Mouse (Mus musculus) hindbrain, embryonic 15.5 days (tissue): ENCODE measurements around the gene Vegfa. TPM values are rescaled to one million over a fixed set of nuclear protein-coding genes. Genes with fewer than 3 reads are reported as not detected.
A peak's percentile ranks its signal among the peaks of the same experiment; 100 is the strongest.

Source experiments
- ATAC-seq: fragments of 200-750 bp; cut with Nextera tagmentation; 2 replicates; pipeline ENCODE4 v1.8.0; 2017; ENCODE audit warnings: low read depth, moderate number of reproducible peaks, moderate TSS enrichment; ENCODE audit not compliant: low FRiP score
- H3K27ac ChIP-seq: fragments of 300-500 bp; sonication (generic); replicated peaks from 2 replicates; pipeline ENCODE4 v1.5.1; 2015; ENCODE audit warnings: mild to moderate bottlenecking, inconsistent platforms
- H3K27me3 ChIP-seq: fragments of 300-500 bp; sonication (generic); 2 replicates; pipeline ENCODE4 v1.6.1; 2015; ENCODE audit warnings: control low read depth, inconsistent platforms
- H3K36me3 ChIP-seq: fragments of 300-500 bp; sonication (generic); 2 replicates; pipeline ENCODE4 v1.6.1; 2015; ENCODE audit warnings: control low read depth, inconsistent platforms
- H3K4me1 ChIP-seq: fragments of 300-500 bp; sonication (generic); replicated peaks from 2 replicates; pipeline ENCODE4 v1.6.1; 2015; ENCODE audit warnings: control low read depth, inconsistent platforms
- H3K4me2 ChIP-seq: fragments of 300-500 bp; sonication (generic); 2 replicates; pipeline ENCODE4 v1.6.1; 2015; ENCODE audit warnings: moderate library complexity, mild to moderate bottlenecking, inconsistent platforms
- H3K4me3 ChIP-seq: fragments of 300-500 bp; sonication (generic); 2 replicates; pipeline ENCODE4 v1.5.1; 2015; ENCODE audit warnings: mild to moderate bottlenecking, inconsistent platforms
- H3K9ac ChIP-seq: fragments of 300-500 bp; sonication (generic); 2 replicates; pipeline ENCODE4 v1.6.1; 2015; ENCODE audit warnings: inconsistent platforms
- H3K9me3 ChIP-seq: fragments of 300-500 bp; sonication (generic); 2 replicates; pipeline ENCODE4 v1.6.1; 2016; ENCODE audit warnings: control low read depth, inconsistent platforms
- WGBS: fragments of 180-500 bp; shearing (Covaris S2); methylation state at CpG from one replicate; pipeline ENCODE4 v1.1.7; 2015; 5-methylcytosine and 5-hydroxymethylcytosine counted together
- polyA plus RNA-seq: library from polyadenylated mRNA; unstranded; fragments of >200 nt; fragmentation: Nextera tagmentation; extraction: Ambion mirVana; gene quantifications from 2 replicates; pipeline ENCODE4 v1.2.1, GENCODE M21; 2015

Vegfa gene
- polyA plus RNA-seq, 1 experiment from 2014 or later: 4.4 TPM

DNA sequence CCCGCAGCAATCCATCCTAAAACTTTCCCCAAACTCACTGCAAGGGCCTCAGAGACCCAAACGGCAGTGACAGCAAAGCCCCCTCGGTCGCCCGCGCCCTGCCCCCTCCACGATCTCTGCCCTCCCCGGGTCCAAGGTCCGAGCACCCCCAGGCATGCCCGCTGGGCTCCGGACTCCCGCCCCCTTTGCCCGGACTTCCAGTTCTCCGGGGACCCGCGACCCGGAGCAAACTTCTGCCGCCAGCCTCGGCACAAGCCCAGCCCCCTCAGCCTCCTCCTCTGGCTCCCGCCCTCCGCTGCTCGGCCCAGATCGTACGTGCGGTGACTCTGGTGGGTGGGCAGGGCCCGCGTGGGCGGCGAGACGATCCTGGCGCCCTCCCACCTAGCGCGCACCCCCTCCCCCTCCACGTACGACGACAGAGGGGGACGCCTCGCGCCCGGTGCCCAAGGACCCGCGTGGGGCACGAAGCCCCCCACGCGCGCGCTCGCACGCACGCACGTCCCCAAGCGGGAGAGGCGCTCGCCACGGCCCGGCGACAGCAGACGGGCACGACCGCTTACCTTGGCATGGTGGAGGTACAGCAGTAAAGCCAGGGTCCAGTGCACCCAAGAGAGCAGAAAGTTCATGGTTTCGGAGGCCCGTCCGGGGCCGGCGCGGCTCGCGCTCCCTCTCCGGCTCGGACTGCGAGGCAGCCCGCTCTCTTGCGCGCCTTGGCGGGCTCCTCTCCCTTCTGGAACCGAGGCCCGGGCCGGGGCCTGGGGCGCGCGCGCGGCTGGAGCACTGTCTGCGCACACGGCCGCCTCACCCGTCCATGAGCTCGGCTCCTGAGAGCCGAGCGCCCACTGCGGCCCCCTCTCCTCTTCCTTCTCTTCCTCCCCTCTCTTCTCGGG, 1.2 kb downstream of the Vegfa start:
- H3K27ac ChIP-seq: peak overlapping the region; percentile 85
- H3K9me3 ChIP-seq: no peaks in the 10 kb centered on the region
- H3K27me3 ChIP-seq: no peaks in the 10 kb centered on the region
- ATAC-seq: peak; percentile 66
- H3K36me3 ChIP-seq: no peaks in the 10 kb centered on the region
- peak overlapping the region; percentile 96 for H3K9ac ChIP-seq
- peaks cover 60% of the 10 kb centered on the region for H3K4me1 ChIP-seq
- peak overlapping the region; percentile 80 for H3K4me3 ChIP-seq
- under 1% methylated on average over 85 of the region's 92 CpGs for WGBS
- H3K4me2 ChIP-seq: peak overlapping the region; percentile 72

DNA sequence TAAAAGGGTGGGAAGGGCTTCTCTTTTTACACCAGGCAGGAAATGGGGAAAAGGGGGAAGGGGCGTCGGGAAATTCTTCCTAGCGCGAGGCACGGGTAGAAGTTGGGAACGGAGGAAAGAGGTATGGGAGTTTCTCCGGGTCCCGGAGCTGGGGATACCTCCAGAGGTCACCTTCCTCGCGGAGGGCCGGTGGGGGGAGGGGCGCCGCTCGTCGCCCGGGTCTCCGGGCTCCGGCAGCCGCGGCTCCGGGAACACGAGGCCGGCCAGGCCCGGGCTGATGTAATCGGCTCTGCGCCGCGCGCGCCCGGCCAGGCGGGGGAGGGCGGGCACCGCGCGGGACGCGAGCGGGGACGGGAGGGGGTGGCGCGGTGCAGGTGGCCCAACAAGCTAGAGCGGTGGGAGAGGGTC, 1.8 kb downstream of the Vegfa start:
- ATAC-seq: peak; percentile 39
- H3K9ac ChIP-seq: peak overlapping the region; percentile 96
- H3K4me1 ChIP-seq: peaks cover 62% of the 10 kb centered on the region
- peak overlapping the region; percentile 80 for H3K4me3 ChIP-seq
- H3K27ac ChIP-seq: peak overlapping the region; percentile 85
- H3K9me3 ChIP-seq: no peaks in the 10 kb centered on the region
- H3K36me3 ChIP-seq: no peaks in the 10 kb centered on the region
- peak overlapping the region; percentile 72 for H3K4me2 ChIP-seq
- WGBS: under 1% methylated on average over 35 of the region's 43 CpGs
- H3K27me3 ChIP-seq: no peaks in the 10 kb centered on the region

DNA sequence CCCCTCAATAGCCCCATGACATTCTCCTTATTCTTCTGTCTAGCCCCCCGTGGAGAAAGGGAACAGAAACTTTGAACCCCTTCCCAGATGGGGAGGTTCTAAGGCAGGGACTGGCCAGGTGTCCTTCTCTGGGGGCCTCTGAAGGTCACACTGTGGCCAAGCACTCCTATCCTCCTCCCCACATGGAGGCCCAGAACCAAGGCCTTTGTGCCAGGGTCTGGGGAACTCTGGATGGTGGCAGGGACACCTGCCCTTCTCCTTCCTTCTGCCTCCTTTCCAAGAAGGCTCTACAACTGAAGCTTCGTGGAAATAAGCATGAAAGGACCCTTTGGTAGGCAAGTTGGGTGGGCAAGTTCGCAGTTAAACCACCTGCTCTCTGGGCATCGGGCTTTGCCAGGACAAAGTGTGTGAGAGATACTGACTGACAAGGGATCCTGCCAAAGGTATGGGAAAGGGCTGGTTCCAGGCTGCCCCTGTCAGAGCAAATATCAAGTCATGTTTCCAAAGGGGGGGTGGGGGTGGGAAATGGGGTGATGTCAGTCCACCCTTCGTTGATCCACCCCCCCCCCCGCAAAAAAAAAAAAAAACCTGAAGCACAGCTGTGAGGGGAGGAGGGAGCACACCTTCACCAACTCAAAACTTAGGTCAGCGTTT, 2.5 kb downstream of the Vegfa start:
- peak overlapping the region; percentile 96 for H3K9ac ChIP-seq
- WGBS: 8% methylated on average over 7 of the region's 7 CpGs

DNA sequence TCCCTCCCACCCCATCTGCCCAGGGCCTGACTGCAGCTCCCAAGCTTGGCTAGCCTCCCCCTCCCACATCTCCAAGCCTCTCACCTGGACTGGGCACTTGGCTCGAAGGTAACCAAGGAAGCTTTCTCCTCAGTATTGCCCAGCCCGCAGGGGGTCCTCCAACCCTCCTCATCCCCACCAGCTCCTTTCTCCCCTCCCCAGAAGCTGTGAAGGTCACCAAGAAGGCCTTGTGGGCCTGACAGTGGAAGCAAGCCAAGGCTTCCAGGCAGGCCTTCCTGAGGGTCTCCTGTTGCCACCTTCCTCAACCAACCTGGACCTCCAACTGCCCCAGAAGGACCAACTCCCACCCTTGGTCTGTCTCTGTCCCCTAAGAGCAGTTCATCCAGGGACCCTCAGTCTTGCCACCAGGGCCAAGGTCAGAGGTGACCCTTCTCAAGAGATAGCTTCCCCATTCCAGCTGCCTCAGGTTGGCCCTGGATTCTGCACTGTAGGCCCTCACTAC, 3.1 kb downstream of the Vegfa start:
- WGBS: 42% methylated on average over 2 of the region's 2 CpGs
- H3K27ac ChIP-seq: peak overlapping the region; percentile 85; the same call in 1 of the 2 replicates

More for the DNA sequence above, 2.5 kb downstream of the Vegfa start:
- Histone ChIP-seq H3K9me3 (no peaks in the 10 kb centered on the region), H3K27ac (peak overlapping the region; percentile 85), H3K4me1 (peaks cover 62% of the 10 kb centered on the region), H3K36me3 (0 out of 2 replicates have a peak, but pooled peaks cover 3% of the 10 kb centered on the region), H3K27me3 (no peaks in the 10 kb centered on the region), H3K4me2 (peak overlapping the region; percentile 72), H3K4me3 (peak overlapping the region; percentile 80)
- no peak for ATAC-seq

DNA sequence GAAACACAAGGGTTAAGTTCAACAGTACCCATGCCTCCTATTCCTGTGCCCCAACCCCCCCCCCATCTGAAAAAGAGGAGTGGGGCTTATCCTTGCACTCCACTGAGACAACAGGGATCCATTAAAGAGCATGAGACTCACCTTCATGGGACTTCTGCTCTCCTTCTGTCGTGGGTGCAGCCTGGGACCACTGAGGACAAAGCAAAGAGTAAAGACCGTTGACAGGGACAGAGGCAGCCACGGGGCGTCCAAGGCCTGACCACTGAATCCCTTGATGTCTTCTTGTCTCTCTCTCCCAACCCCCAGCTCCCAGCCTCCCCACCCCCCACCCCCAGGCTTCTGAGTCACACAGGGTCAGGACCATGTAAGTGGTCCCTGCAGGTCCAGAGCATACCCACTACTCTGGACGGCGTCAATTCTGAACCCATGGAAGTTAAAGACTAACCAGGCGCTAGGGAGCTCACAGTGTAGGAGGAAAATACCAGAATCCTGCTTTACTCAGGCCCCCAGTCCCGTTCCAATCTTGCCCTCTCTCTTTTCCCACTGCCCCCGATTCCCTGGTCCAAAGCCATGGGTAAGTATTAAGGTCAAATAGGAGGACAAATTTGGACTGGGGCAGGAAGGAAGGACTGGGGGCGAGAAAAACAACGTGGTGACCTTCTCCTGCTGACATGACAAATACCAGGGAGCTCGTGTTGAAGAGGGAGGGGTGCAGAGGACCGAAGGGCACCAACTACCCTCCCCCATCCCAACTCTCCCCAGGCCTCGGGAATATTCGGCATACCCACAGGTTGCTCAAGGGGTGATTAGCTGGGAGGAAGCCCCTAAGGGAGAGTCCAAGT, 3.7 kb downstream of the Vegfa start:
- Histone ChIP-seq H3K27me3 (no peaks in the 10 kb centered on the region), H3K36me3 (peaks cover 14% of the 10 kb centered on the region; the same call in 1 of the 2 replicates), H3K4me1 (peaks cover 56% of the 10 kb centered on the region), H3K9ac (peak overlapping the region; percentile 96), H3K4me3 (peak overlapping the region; percentile 80), H3K4me2 (peak overlapping the region; percentile 72), H3K27ac (0 out of 2 replicates have a peak overlapping the region, but pooled peaks have one; percentile 85), H3K9me3 (no peaks in the 10 kb centered on the region)
- no peak for ATAC-seq
- WGBS: 22% methylated on average over 15 of the region's 15 CpGs

More for the DNA sequence above, 3.1 kb downstream of the Vegfa start:
- no peaks in the 10 kb centered on the region for H3K9me3 ChIP-seq
- no peaks in the 10 kb centered on the region for H3K27me3 ChIP-seq
- peak overlapping the region; percentile 72 for H3K4me2 ChIP-seq
- peak overlapping the region; percentile 96 for H3K9ac ChIP-seq
- H3K4me1 ChIP-seq: peaks cover 62% of the 10 kb centered on the region
- H3K36me3 ChIP-seq: 0 out of 2 replicates have a peak, but pooled peaks cover 8% of the 10 kb centered on the region
- no peak for ATAC-seq
- peak overlapping the region; percentile 80 for H3K4me3 ChIP-seq

DNA sequence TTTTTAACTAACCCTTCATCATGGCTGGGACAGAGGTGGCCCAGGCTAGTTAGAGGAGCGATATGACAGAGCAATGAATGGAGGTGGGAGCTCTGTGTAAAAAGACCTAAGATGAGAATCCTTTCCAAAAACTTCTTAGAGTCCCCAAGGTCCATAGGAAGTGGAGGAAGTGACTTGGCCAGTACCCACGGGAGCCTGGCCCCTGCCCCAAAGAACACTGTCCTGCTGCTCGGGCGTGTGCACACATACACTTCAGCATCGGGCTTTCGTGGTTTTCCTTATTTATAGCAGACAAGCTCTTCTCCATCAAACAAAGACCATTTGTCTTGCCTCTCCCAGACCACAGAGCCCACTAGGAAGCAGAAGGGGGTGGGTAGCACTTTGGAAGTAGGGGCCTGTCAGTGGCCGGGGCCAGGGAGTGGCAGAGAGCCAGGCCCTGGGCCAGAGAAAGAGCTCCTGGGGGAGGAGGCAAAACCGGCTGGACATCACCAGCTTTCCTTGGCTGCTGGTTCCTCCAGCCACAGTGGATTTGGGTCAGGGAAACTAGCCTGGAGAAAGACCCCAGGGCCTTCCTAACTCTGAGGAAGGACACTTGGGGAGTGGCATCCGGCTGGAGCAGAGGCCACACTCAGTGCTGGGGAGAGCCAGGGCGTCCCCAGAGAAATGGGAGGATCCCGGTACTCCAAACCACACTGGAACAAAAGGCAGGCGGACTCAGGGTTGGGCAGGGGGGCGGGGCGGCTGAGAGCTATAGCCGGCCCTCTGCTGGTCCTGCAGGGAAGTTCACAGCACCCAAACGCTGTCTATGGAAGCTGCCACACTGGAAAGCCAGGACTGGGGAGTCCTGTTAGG, 4.9 kb downstream of the Vegfa start:
- H3K9ac ChIP-seq: peak overlapping the region; percentile 50
- peaks cover 22% of the 10 kb centered on the region; the same call in 1 of the 2 replicates for H3K36me3 ChIP-seq
- WGBS: 10% methylated on average over 16 of the region's 16 CpGs

DNA sequence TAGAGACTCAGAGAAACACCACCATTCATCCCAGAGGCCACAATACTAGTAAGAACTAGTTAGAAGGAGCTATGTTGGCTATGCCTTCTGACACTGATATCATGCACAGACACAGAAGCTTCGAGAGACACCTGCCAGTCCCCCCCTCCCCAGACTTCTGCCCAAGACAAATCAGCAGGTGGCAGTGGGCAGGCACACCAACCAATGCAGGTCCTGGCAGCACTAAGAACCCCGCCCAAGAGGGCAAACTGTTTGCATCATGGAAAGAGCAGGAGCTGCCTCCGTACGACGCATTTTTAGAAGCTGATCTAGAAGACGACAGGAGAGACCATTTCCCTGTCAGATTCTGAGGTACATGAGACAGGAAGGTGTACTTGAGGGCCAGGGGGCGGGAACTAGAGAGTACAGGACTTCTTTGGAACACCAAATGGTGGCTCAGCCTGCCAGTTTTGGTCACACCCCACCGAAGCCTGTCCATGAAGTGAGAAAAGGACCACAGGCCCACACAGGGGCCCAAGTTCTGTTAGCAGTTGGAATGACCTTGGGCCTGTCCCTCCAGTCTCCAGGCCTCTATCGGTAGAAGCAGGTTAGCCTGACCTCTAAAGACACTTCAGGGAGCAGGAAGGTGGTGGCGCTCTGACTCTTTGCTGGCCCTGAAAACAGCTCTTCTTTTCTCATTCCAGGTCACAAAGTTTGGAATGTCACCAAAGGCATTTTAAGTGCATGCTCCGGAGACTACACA, 6.1 kb downstream of the Vegfa start:
- H3K27ac ChIP-seq: no peak overlapping the region
- no peak overlapping the region for H3K4me2 ChIP-seq
- H3K9me3 ChIP-seq: no peaks in the 10 kb centered on the region
- H3K4me3 ChIP-seq: no peak overlapping the region
- ATAC-seq: no peak
- 90% methylated on average over 11 of the region's 11 CpGs for WGBS
- H3K4me1 ChIP-seq: peaks cover 43% of the 10 kb centered on the region
- peaks cover 30% of the 10 kb centered on the region for H3K36me3 ChIP-seq
- H3K9ac ChIP-seq: no peak overlapping the region
- no peaks in the 10 kb centered on the region for H3K27me3 ChIP-seq

More for the DNA sequence above, 4.9 kb downstream of the Vegfa start:
- Histone ChIP-seq H3K4me3 (peak overlapping the region; percentile 31), H3K9me3 (no peaks in the 10 kb centered on the region), H3K4me2 (peak overlapping the region; percentile 72), H3K27ac (peak overlapping the region; percentile 85), H3K27me3 (no peaks in the 10 kb centered on the region), H3K4me1 (peaks cover 45% of the 10 kb centered on the region)
- peak; percentile 43 for ATAC-seq

DNA sequence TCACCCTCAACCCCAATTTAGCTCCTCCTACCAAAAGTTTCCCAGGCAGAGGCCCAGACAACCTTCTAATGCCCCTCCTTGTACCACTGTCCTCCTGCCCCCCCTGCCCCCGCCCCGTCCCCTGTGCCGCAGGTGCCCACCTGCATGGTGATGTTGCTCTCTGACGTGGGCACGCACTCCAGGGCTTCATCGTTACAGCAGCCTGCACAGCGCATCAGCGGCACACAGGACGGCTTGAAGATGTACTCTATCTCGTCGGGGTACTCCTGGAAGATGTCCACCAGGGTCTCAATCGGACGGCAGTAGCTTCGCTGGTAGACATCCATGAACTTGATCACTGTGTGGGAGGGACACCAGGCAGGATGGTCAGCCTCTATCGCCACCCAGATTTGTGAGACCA, 7.0 kb downstream of the Vegfa start:
- H3K27me3 ChIP-seq: no peaks in the 10 kb centered on the region
- H3K4me1 ChIP-seq: peaks cover 43% of the 10 kb centered on the region
- H3K4me2 ChIP-seq: no peak overlapping the region
- no peak overlapping the region for H3K4me3 ChIP-seq
- no peak for ATAC-seq
- H3K36me3 ChIP-seq: peaks cover 30% of the 10 kb centered on the region
- no peaks in the 10 kb centered on the region for H3K9me3 ChIP-seq
- H3K27ac ChIP-seq: no peak overlapping the region
- 95% methylated on average over 15 of the region's 15 CpGs for WGBS
- H3K9ac ChIP-seq: no peak overlapping the region

DNA sequence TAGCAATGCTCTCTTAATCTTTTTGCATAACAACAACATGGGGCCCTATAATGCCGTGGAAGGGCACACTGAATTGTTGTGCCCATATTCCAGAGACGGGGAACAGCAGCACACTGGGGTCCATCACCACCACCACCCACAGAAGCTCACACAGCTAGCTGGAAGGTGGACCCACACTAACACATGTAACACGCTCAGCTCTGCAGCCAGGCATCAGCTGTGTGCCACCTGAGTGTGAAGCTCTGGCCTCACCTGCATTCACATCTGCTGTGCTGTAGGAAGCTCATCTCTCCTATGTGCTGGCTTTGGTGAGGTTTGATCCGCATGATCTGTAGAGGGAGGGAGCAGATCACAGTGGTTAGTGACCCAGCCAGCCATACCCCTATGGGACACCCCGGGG, 8.0 kb downstream of the Vegfa start:
- Histone ChIP-seq H3K4me2 (no peak overlapping the region), H3K9me3 (no peaks in the 10 kb centered on the region), H3K4me3 (no peak overlapping the region), H3K4me1 (peaks cover 34% of the 10 kb centered on the region), H3K27ac (no peak overlapping the region), H3K9ac (no peak overlapping the region), H3K36me3 (peaks cover 32% of the 10 kb centered on the region), H3K27me3 (no peaks in the 10 kb centered on the region)
- no peak for ATAC-seq
- WGBS: 94% methylated on average over 5 of the region's 5 CpGs

DNA sequence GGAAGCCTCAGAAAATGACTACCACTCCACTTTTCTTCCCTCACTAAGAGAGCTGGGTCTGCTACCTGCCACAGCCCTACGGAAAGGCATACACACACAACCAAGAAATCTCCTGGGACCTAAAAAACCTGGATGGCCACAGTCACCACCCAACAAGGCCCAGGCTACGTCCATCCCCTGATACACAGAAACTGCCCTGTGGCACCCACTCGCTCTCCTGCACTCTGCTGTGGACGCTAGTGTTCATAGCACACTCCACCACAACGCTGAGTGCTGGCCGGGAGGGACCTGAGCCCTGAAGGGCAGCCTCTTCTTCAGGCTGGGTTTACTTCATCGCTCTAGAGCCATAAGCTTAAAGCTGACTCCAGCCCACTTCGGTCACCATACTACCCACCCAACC, 8.6 kb downstream of the Vegfa start:
- Histone ChIP-seq H3K4me1 (peaks cover 27% of the 10 kb centered on the region), H3K4me2 (no peak overlapping the region), H3K27me3 (no peaks in the 10 kb centered on the region), H3K9ac (no peak overlapping the region), H3K4me3 (no peak overlapping the region), H3K27ac (no peak overlapping the region), H3K9me3 (no peaks in the 10 kb centered on the region), H3K36me3 (peaks cover 38% of the 10 kb centered on the region)
- WGBS: 98% methylated on average over 8 of the region's 8 CpGs
- ATAC-seq: no peak
